Mouse (Mus musculus): ENCODE data around the gene Zfp618. TPM values are rescaled to one million over a fixed set of nuclear protein-coding genes. Genes with fewer than 3 reads are reported as not detected.

The Zfp618 gene
- total and polyA plus RNA-seq, 2 experiments from 2014 or later: 4.2 to 7.5 TPM

- H3K4me1 ChIP-seq (ENCODE audit: control insufficient read depth, insufficient read depth): peaks cover 7% of the 10 kb centered on the region
- H3K27ac ChIP-seq (ENCODE audit: low read depth): no peak overlapping the region
- TF ChIP-seq CTCF (IDR thresholded peaks at IDR 0.05; ENCODE audit: low read depth) (no peak), EP300 (IDR thresholded peaks at IDR 0.05; ENCODE audit: low read depth) (no peak)
- H3K4me3 ChIP-seq (ENCODE audit: low read depth, low read length): no peak overlapping the region
- peak; percentile 33; the same call in 1 of the 2 replicates for ATAC-seq (ENCODE audit: insufficient read depth, low read depth)
- no peaks in the 10 kb centered on the region for H3K27me3 ChIP-seq (ENCODE audit: control insufficient read depth, insufficient read depth, low read length)
- no peaks in the 10 kb centered on the region for H3K36me3 ChIP-seq (replicated peaks; ENCODE audit: control insufficient read depth, insufficient read depth, low read length)
- 42% methylated on average over 2 of the region's 2 CpGs for WGBS
- H3K9ac ChIP-seq (replicated peaks; ENCODE audit: low read depth, low read length): no peak overlapping the region
- peak; percentile 19 for DNase-seq (ENCODE audit: low spot score)
- no peak overlapping the region for H3K4me2 ChIP-seq (ENCODE audit: low read depth, low read length)
- H3K9me3 ChIP-seq (replicated peaks; ENCODE audit: control insufficient read depth, low read length): no peaks in the 10 kb centered on the region
Measured at GRCm38 (mm10) chr4:63038265-63038664, 72.9 kb downstream of the Zfp618 start.

GRCm38 (mm10) chr4:63038937-63039336, 73.6 kb downstream of the Zfp618 start:
- H3K4me3 ChIP-seq (ENCODE audit: low read depth, low read length): no peak overlapping the region
- TF ChIP-seq CTCF (IDR thresholded peaks at IDR 0.05; ENCODE audit: low read depth) (no peak), EP300 (IDR thresholded peaks at IDR 0.05; ENCODE audit: low read depth) (no peak)
- ATAC-seq (ENCODE audit: insufficient read depth, low read depth) (no peak), DNase-seq (ENCODE audit: low spot score) (no peak)
- H3K4me2 ChIP-seq (ENCODE audit: low read depth, low read length): no peak overlapping the region
- no peaks in the 10 kb centered on the region for H3K36me3 ChIP-seq (replicated peaks; ENCODE audit: control insufficient read depth, insufficient read depth, low read length)
- no peak overlapping the region for H3K27ac ChIP-seq (ENCODE audit: low read depth)
- no peaks in the 10 kb centered on the region for H3K27me3 ChIP-seq (ENCODE audit: control insufficient read depth, insufficient read depth, low read length)
- 75% methylated on average over 10 of the region's 10 CpGs for WGBS
- H3K4me1 ChIP-seq (ENCODE audit: control insufficient read depth, insufficient read depth): peaks cover 7% of the 10 kb centered on the region
- no peak overlapping the region for H3K9ac ChIP-seq (replicated peaks; ENCODE audit: low read depth, low read length)
- no peaks in the 10 kb centered on the region for H3K9me3 ChIP-seq (replicated peaks; ENCODE audit: control insufficient read depth, low read length)

GRCm38 (mm10) chr4:63048606-63049005, 83.2 kb downstream of the Zfp618 start:
- 54% methylated on average over 3 of the region's 3 CpGs for WGBS

DNA sequence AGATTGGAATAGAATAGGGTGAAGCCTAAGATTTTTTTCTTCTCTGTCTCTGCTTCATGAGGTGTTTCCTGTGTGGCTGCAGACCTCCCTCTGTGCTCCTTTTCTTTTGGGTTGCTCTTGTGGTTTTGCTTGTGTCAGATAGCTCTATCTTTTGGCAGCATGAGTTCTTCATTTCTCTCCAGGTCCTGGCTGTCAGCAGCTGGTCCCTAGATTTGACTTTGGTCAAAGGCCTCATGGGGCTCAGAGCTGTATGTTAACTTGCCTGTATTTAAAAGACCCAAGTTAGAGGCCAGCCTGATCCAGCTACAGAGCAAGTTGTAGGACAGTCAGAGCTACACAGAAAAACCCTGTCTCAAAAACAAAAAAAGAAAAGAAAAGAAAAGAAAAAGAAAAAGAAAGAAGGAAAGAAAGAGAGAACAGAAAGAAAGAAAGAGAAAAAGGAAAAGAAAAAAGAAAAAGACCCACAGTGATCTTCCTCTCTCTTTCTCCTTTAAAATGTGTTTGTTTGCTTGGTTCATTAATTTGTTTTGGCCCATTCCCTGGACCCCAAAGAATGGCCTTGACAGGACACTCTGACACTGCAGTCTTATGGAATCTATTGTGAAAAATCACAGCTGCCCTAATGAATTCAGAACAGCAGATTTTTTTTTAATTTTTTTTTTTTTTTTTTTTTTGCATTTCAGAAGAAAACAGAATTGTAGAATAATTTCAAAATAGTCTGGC, 84.4 kb downstream of the Zfp618 start:
- H3K9ac ChIP-seq (replicated peaks; ENCODE audit: low read depth, low read length): no peak overlapping the region
- TF ChIP-seq EP300 (IDR thresholded peaks at IDR 0.05; ENCODE audit: low read depth): no peak
- no peak for TF ChIP-seq CTCF (IDR thresholded peaks at IDR 0.05; ENCODE audit: low read depth)
- DNase-seq (ENCODE audit: low spot score) (no peak), ATAC-seq (ENCODE audit: insufficient read depth, low read depth) (no peak)
- H3K4me2 ChIP-seq (ENCODE audit: low read depth, low read length): no peak overlapping the region
- no peak overlapping the region for H3K4me3 ChIP-seq (ENCODE audit: low read depth, low read length)
- peak overlapping the region; percentile 28; the same call in 1 of the 2 replicates for H3K27ac ChIP-seq (ENCODE audit: low read depth)
- peaks cover 21% of the 10 kb centered on the region for H3K4me1 ChIP-seq (ENCODE audit: control insufficient read depth, insufficient read depth)
- H3K27me3 ChIP-seq (ENCODE audit: control insufficient read depth, insufficient read depth, low read length): no peaks in the 10 kb centered on the region
- H3K36me3 ChIP-seq (replicated peaks; ENCODE audit: control insufficient read depth, insufficient read depth, low read length): no peaks in the 10 kb centered on the region
- no peaks in the 10 kb centered on the region for H3K9me3 ChIP-seq (replicated peaks; ENCODE audit: control insufficient read depth, low read length)

More at GRCm38 (mm10) chr4:63048606-63049005, 83.2 kb downstream of the Zfp618 start:
- no peaks in the 10 kb centered on the region for H3K9me3 ChIP-seq (replicated peaks; ENCODE audit: control insufficient read depth, low read length)
- no peaks in the 10 kb centered on the region for H3K27me3 ChIP-seq (ENCODE audit: control insufficient read depth, insufficient read depth, low read length)
- ATAC-seq (ENCODE audit: insufficient read depth, low read depth) (peak; percentile 8; the same call in 1 of the 2 replicates), DNase-seq (ENCODE audit: low spot score) (no peak)
- H3K4me2 ChIP-seq (ENCODE audit: low read depth, low read length): no peak overlapping the region
- no peaks in the 10 kb centered on the region for H3K36me3 ChIP-seq (replicated peaks; ENCODE audit: control insufficient read depth, insufficient read depth, low read length)
- no peak overlapping the region for H3K9ac ChIP-seq (replicated peaks; ENCODE audit: low read depth, low read length)
- no peak overlapping the region for H3K4me3 ChIP-seq (ENCODE audit: low read depth, low read length)
- TF ChIP-seq EP300 (IDR thresholded peaks at IDR 0.05; ENCODE audit: low read depth): no peak
- TF ChIP-seq CTCF (IDR thresholded peaks at IDR 0.05; ENCODE audit: low read depth): no peak
- no peak overlapping the region for H3K27ac ChIP-seq (ENCODE audit: low read depth)
- peaks cover 21% of the 10 kb centered on the region for H3K4me1 ChIP-seq (ENCODE audit: control insufficient read depth, insufficient read depth)

- H3K4me1 ChIP-seq (ENCODE audit: control insufficient read depth, insufficient read depth): peaks cover 21% of the 10 kb centered on the region
Measured at GRCm38 (mm10) chr4:63050319-63050676, 84.9 kb downstream of the Zfp618 start.

DNA sequence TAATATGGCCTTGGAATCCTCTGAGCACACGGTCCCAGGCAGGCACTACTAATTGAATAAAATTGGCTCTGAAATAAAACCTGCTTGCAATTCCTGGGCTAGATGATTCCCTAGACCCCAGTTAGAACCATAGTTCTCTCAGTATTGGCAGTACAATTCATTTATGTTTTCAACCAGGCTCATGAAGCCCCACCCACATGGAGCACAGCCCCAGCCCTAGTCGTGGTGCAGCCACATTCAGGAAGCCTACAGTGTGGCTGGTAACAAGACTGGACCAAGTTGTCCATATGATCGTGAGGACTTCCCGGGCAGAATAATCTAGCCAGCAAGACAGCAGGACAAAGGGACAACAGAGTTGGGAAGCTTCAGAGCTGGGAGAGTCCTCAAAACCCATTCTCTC, 85.6 kb downstream of the Zfp618 start:
- H3K9ac ChIP-seq (replicated peaks; ENCODE audit: low read depth, low read length): no peak overlapping the region
- no peaks in the 10 kb centered on the region for H3K36me3 ChIP-seq (replicated peaks; ENCODE audit: control insufficient read depth, insufficient read depth, low read length)
- ATAC-seq (ENCODE audit: insufficient read depth, low read depth) (no peak), DNase-seq (ENCODE audit: low spot score) (no peak)
- H3K4me1 ChIP-seq (ENCODE audit: control insufficient read depth, insufficient read depth): peaks cover 25% of the 10 kb centered on the region
- no peaks in the 10 kb centered on the region for H3K9me3 ChIP-seq (replicated peaks; ENCODE audit: control insufficient read depth, low read length)
- no peak overlapping the region; the same call in 1 of the 2 replicates for H3K27ac ChIP-seq (ENCODE audit: low read depth)
- H3K4me2 ChIP-seq (ENCODE audit: low read depth, low read length): no peak overlapping the region
- no peaks in the 10 kb centered on the region for H3K27me3 ChIP-seq (ENCODE audit: control insufficient read depth, insufficient read depth, low read length)
- H3K4me3 ChIP-seq (ENCODE audit: low read depth, low read length): no peak overlapping the region
- 55% methylated on average over 4 of the region's 4 CpGs for WGBS
- no peak for TF ChIP-seq CTCF (IDR thresholded peaks at IDR 0.05; ENCODE audit: low read depth)
- TF ChIP-seq EP300 (IDR thresholded peaks at IDR 0.05; ENCODE audit: low read depth): no peak

More at GRCm38 (mm10) chr4:63050319-63050676, 84.9 kb downstream of the Zfp618 start:
- Histone ChIP-seq H3K36me3 (replicated peaks; ENCODE audit: control insufficient read depth, insufficient read depth, low read length) (no peaks in the 10 kb centered on the region), H3K27ac (ENCODE audit: low read depth) (no peak overlapping the region; the same call in 1 of the 2 replicates), H3K9me3 (replicated peaks; ENCODE audit: control insufficient read depth, low read length) (no peaks in the 10 kb centered on the region), H3K4me3 (ENCODE audit: low read depth, low read length) (no peak overlapping the region), H3K4me2 (ENCODE audit: low read depth, low read length) (no peak overlapping the region), H3K27me3 (ENCODE audit: control insufficient read depth, insufficient read depth, low read length) (no peaks in the 10 kb centered on the region), H3K9ac (replicated peaks; ENCODE audit: low read depth, low read length) (no peak overlapping the region)
- 49% methylated on average over 4 of the region's 4 CpGs for WGBS
- TF ChIP-seq CTCF (IDR thresholded peaks at IDR 0.05; ENCODE audit: low read depth) (no peak), EP300 (IDR thresholded peaks at IDR 0.05; ENCODE audit: low read depth) (no peak)
- ATAC-seq (ENCODE audit: insufficient read depth, low read depth) (no peak), DNase-seq (ENCODE audit: low spot score) (no peak)

Data from heart, postnatal 0 days (tissue).